Mouse (Mus musculus) MEL (cell line): Measurements from ENCODE around the gene Alox5.

Source experiments
- ELF1 ChIP-seq: IDR thresholded peaks from 2 replicates; pipeline ENCODE4 v1.6.1; 2014; ENCODE audit warnings: low read depth, mild to moderate bottlenecking, inconsistent platforms, low read length, improper control_type of control experiment, moderate library complexity
- HCFC1 ChIP-seq: IDR thresholded peaks from 2 replicates; pipeline ENCODE4 v1.6.1; 2012; ENCODE audit warnings: low read depth, mild to moderate bottlenecking, inconsistent platforms, low read length, improper control_type of control experiment, moderate library complexity
- MAFK ChIP-seq: IDR thresholded peaks from 2 replicates; pipeline ENCODE4 v1.6.1; 2011; ENCODE audit warnings: low read depth, mild to moderate bottlenecking, low read length, improper control_type of control experiment, borderline replicate concordance
- ZC3H11A ChIP-seq: IDR thresholded peaks from 2 replicates; pipeline ENCODE4 v1.6.1; 2012; ENCODE audit warnings: low read depth, mild to moderate bottlenecking, inconsistent platforms, low read length, improper control_type of control experiment

- TF ChIP-seq ZC3H11A (no peak), MAFK (no peak), HCFC1 (no peak), ELF1 (no peak)
Measured at GRCm38 (mm10) chr6:116407216-116407615, 53.8 kb downstream of the Alox5 start.
